Mouse (Mus musculus) T-helper 17 cell (primary cell): ENCODE data around the gene Stk10.

ENCODE experiments used
- in situ Hi-C, 2 experiments: fragments of 300-600 bp; cut with MboI, MseI; formaldehyde crosslinking; loops; 1 replicate in 1 of 2; 2 replicates in 1 of 2; pipeline ENCODE4 v1.15.1; 2025; ENCODE audit warnings: high pct_unique_total_duplicates in 2 of 2

Stk10 gene

GRCm38 (mm10) chr11:32524122-32524920 lies 8.8 kb upstream of the Stk10 start:
- in situ Hi-C loops: no loop called here

GRCm38 (mm10) chr11:32527006-32527405 lies 6.1 kb upstream of the Stk10 start:
- in situ Hi-C loops: no loop called here

GRCm38 (mm10) chr11:32530151-32530550 lies 3.0 kb upstream of the Stk10 start:
- in situ Hi-C loops: loop anchor here in 1 of 2 experiments (5.0 kb wide), 1 partner anchor 42 kb away; no protein-coding TSS in a partner anchor

GRCm38 (mm10) chr11:32531871-32532764 lies 987 bp upstream of the Stk10 start, which contains the start of gene Efcab9:
Gene Efcab9, minus strand, starts transcription at chr11:32532081.
- in situ Hi-C loops: loop anchor here in 1 of 2 experiments (5.0 kb wide), 1 partner anchor 40 kb away; no protein-coding TSS in a partner anchor

- in situ Hi-C loops: loop anchor here in 1 of 2 experiments (5.0 kb wide), 1 partner anchor 39 kb away; no protein-coding TSS in a partner anchor
Measured at GRCm38 (mm10) chr11:32533482-32534261, 567 bp downstream of the Stk10 start.

- in situ Hi-C loops: loop anchor here (5.0 kb wide), 2 partner anchors 38 to 53 kb away; no protein-coding TSS in a partner anchor
Measured at GRCm38 (mm10) chr11:32534453-32535075, 1.5 kb downstream of the Stk10 start.

GRCm38 (mm10) chr11:32535646-32536045 lies 2.5 kb downstream of the Stk10 start:
- in situ Hi-C loops: loop anchor here in 1 of 2 experiments (5.0 kb wide), 1 partner anchor 52 kb away; no protein-coding TSS in a partner anchor

GRCm38 (mm10) chr11:32536954-32537353 lies 3.8 kb downstream of the Stk10 start:
- in situ Hi-C loops: loop anchor here in 1 of 2 experiments (5.0 kb wide), 1 partner anchor 50 kb away; no protein-coding TSS in a partner anchor

GRCm38 (mm10) chr11:32538435-32538834 lies 5.3 kb downstream of the Stk10 start:
- in situ Hi-C loops: loop anchor here in 1 of 2 experiments (5.0 kb wide), 1 partner anchor 49 kb away; no protein-coding TSS in a partner anchor

- in situ Hi-C loops: loop anchor here in 1 of 2 experiments (5.0 kb wide), 1 partner anchor 48 kb away; no protein-coding TSS in a partner anchor
Measured at GRCm38 (mm10) chr11:32538846-32539245, 5.7 kb downstream of the Stk10 start.

- in situ Hi-C loops: loop anchor here in 1 of 2 experiments (5.0 kb wide), 1 partner anchor 48 kb away; no protein-coding TSS in a partner anchor
Measured at GRCm38 (mm10) chr11:32539717-32540116, 6.6 kb downstream of the Stk10 start.

- in situ Hi-C loops: no loop called here
Measured at GRCm38 (mm10) chr11:32540463-32540862, 7.4 kb downstream of the Stk10 start.

- in situ Hi-C loops: no loop called here
Measured at GRCm38 (mm10) chr11:32542181-32542580, 9.1 kb downstream of the Stk10 start.

GRCm38 (mm10) chr11:32542687-32543411 lies 9.7 kb downstream of the Stk10 start:
- in situ Hi-C loops: no loop called here

GRCm38 (mm10) chr11:32544041-32544440 lies 10.9 kb downstream of the Stk10 start:
- in situ Hi-C loops: no loop called here

- in situ Hi-C loops: no loop called here
Measured at GRCm38 (mm10) chr11:32544497-32544896, 11.4 kb downstream of the Stk10 start.

- in situ Hi-C loops: no loop called here
Measured at GRCm38 (mm10) chr11:32545605-32546004, 12.5 kb downstream of the Stk10 start.

- in situ Hi-C loops: no loop called here
Measured at GRCm38 (mm10) chr11:32546483-32546882, 13.4 kb downstream of the Stk10 start.

- in situ Hi-C loops: no loop called here
Measured at GRCm38 (mm10) chr11:32547391-32547947, 14.4 kb downstream of the Stk10 start.
